Mouse (Mus musculus): ENCODE measurements at regions not wholly inside any gene's neighbourhood (a gene's known extent, or its start where the extent isn't known, plus 50 kb on each side); places are given as distances from the start of the nearest gene placed in this dataset.

- no peak for TF ChIP-seq POLR2AphosphoS2 (IDR thresholded peaks at IDR 0.05; ENCODE audit: low read length)
- TF ChIP-seq USF1 (IDR thresholded peaks at IDR 0.05; ENCODE audit: low read depth, low read length): no peak
- no peak for TF ChIP-seq MYC (IDR thresholded peaks at IDR 0.05; ENCODE audit: low read depth, low read length)
- no peak for TF ChIP-seq NRF1 (IDR thresholded peaks at IDR 0.05; ENCODE audit: insufficient read depth, low read depth, low read length, poor library complexity, severe bottlenecking)
- no peak for TF ChIP-seq EP300 (IDR thresholded peaks at IDR 0.05; ENCODE audit: low read depth in 1 of 2, low read length in 2 of 2)
- TF ChIP-seq TCF12 (IDR thresholded peaks at IDR 0.05; ENCODE audit: low read depth, low read length): no peak
- TF ChIP-seq CTCF (IDR thresholded peaks at IDR 0.05 in 2 of 3, conservative IDR thresholded peaks at IDR 0.05 in 1 of 3; ENCODE audit: control insufficient read depth in 1 of 3, insufficient read depth in 1 of 3, low read depth in 2 of 3, low read length in 3 of 3, poor library complexity in 1 of 3, severe bottlenecking in 1 of 3): no peak
These were observed 295.2 kb upstream of the Noct start for GRCm38 (mm10) chr3:50929013-50929412.

Measured in MEL (cell line).